Mouse (Mus musculus): ENCODE measurements around the gene Dmrt1.

DNA sequence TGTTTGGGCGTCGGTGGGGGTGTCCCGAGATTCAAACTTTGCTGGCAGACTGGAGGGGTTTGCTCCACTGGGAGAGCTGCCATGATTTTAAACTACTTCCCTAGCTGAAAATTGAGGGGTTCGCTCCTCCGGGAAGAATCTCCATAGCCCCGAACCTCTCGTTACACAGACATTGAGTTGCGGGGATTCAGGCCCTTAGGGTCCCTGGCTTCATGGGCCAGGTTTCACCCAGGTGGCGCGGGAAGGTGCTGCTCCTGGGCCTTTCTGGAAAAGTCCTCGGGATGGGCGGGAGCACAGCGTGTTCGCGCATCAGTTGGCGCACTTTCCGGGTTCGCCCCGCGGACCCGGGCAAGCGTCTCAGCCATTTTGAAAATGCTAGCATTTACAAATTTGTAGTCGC is 1.2 kb downstream of the Dmrt1 start:
- TF ChIP-seq CTCF (IDR thresholded peaks at IDR 0.05; ENCODE audit: borderline replicate concordance, insufficient read depth, low read depth, low read length) = no peak
- no peak for TF ChIP-seq POLR2A (IDR thresholded peaks at IDR 0.05; ENCODE audit: borderline replicate concordance, insufficient read depth, low read length)

Measured in cerebellum, adult 2 months (tissue).